Mouse (Mus musculus): ENCODE data around the gene Cnot8.
"Not testable (repeated sequence)": the region's sequence is repeated elsewhere in the genome, so short reads cannot be mapped to it uniquely, and the experiment has no call there.

- TF ChIP-seq CHD2 (IDR thresholded peaks at IDR 0.05; ENCODE audit: low read depth, low read length); HCFC1 (IDR thresholded peaks at IDR 0.05; ENCODE audit: borderline replicate concordance, insufficient read depth, low read length); ZC3H11A (IDR thresholded peaks at IDR 0.05; ENCODE audit: borderline replicate concordance, low read depth, low read length); ZNF384 (IDR thresholded peaks at IDR 0.05; ENCODE audit: low read depth, low read length); MAFK (IDR thresholded peaks at IDR 0.05; ENCODE audit: insufficient read depth, low read depth, low read length): not testable (repeated sequence)
These were observed 42.7 kb upstream of the Cnot8 start for GRCm38 (mm10) chr11:58061218-58061617.
